ENCODE assay signal across 14 mouse cellular contexts in genomic region chr13:18287536-18287935, GRCm38 (mm10).
"Had no signal": no experiment of that assay in that cellular context is flagged by ENCODE, and none has a peak within 500 bp of the region (broad histone marks: within the 10 kb centered on the region; RNA-seq: fewer than 3 reads in every experiment).

No protein-coding gene starts in this region.

- H3K9ac ChIP-seq: limb, embryonic 15.5 days; liver, embryonic 12.5 days; lung, embryonic 14.5 days; midbrain, embryonic 15.5 days; stomach, embryonic 15.5 days had no signal

- H3K9me3 ChIP-seq: limb, embryonic 15.5 days; liver, embryonic 12.5 days; midbrain, embryonic 10.5 days; midbrain, embryonic 15.5 days; stomach, embryonic 15.5 days had no signal

- H3K27me3 ChIP-seq: limb, embryonic 15.5 days; liver, embryonic 12.5 days; midbrain, embryonic 15.5 days; stomach, embryonic 15.5 days had no signal

- H3K36me3 ChIP-seq: limb, embryonic 15.5 days; liver, embryonic 12.5 days; midbrain, embryonic 10.5 days; midbrain, embryonic 15.5 days; stomach, embryonic 15.5 days had no signal

- H3K4me1 ChIP-seq: liver, embryonic 12.5 days; midbrain, embryonic 15.5 days; stomach, embryonic 15.5 days had no signal

- H3K27ac ChIP-seq: layer of hippocampus, adult 2 months; limb, embryonic 15.5 days; liver, embryonic 12.5 days; midbrain, embryonic 10.5 days; midbrain, embryonic 15.5 days; stomach, embryonic 15.5 days had no signal

- ATAC-seq: liver, embryonic 12.5 days; midbrain, embryonic 15.5 days had no signal

- H3K4me3 ChIP-seq: layer of hippocampus, adult 2 months; limb, embryonic 15.5 days; liver, embryonic 12.5 days; midbrain, embryonic 10.5 days; midbrain, embryonic 15.5 days; stomach, embryonic 15.5 days had no signal

- DNase-seq: kidney, postnatal 10 days; kidney, postnatal 4 days; lung, embryonic 14.5 days; lung, postnatal 10 days; lung, postnatal 4 days; right cerebral cortex, postnatal 14 days; thymus, adult 2 months; thymus, postnatal 25 days had no signal

- H3K4me2 ChIP-seq: limb, embryonic 15.5 days; liver, embryonic 12.5 days; lung, embryonic 14.5 days; midbrain, embryonic 15.5 days; stomach, embryonic 15.5 days had no signal
